Mouse (Mus musculus) forebrain, postnatal 0 days (tissue): Measurements from ENCODE around the gene Nme4. TPM values are rescaled to one million over a fixed set of nuclear protein-coding genes. Genes with fewer than 3 reads are reported as not detected.
"Not testable (repeated sequence)": the region's sequence is repeated elsewhere in the genome, so short reads cannot be mapped to it uniquely, and the experiment has no call there.

Source experiments
- ATAC-seq: fragments of 200-750 bp; cut with Nextera tagmentation; 2 replicates; pipeline ENCODE4 v1.8.0; 2017; ENCODE audit warnings: mild to moderate bottlenecking, moderate library complexity
- DNase-seq: peaks from one replicate; pipeline ENCODE4 v3.0.0-alpha.2; 2015
- H3K27ac ChIP-seq: fragments of 300-500 bp; sonication (generic); 2 replicates; pipeline ENCODE4 v1.5.1; 2014; ENCODE audit warnings: low read depth, mild to moderate bottlenecking, antibody characterized with exemption, low read length, moderate library complexity, mixed read lengths
- H3K27me3 ChIP-seq: fragments of 300-500 bp; sonication (generic); 2 replicates; pipeline ENCODE4 v1.6.1; 2014; ENCODE audit warnings: mild to moderate bottlenecking, low read length, mixed read lengths; ENCODE audit not compliant: insufficient read depth
- H3K36me3 ChIP-seq: fragments of 300-500 bp; sonication (generic); 2 replicates; pipeline ENCODE4 v1.6.1; 2014; ENCODE audit warnings: mild to moderate bottlenecking, moderate library complexity; ENCODE audit not compliant: insufficient read depth
- H3K4me1 ChIP-seq: fragments of 300-500 bp; sonication (generic); 2 replicates; pipeline ENCODE4 v1.6.1; 2014; ENCODE audit warnings: antibody characterized with exemption; ENCODE audit not compliant: insufficient read depth
- H3K4me2 ChIP-seq: fragments of 300-500 bp; sonication (generic); 2 replicates; pipeline ENCODE4 v1.6.1; 2014; ENCODE audit warnings: low read depth, mild to moderate bottlenecking, moderate library complexity
- H3K4me3 ChIP-seq: fragments of 300-500 bp; sonication (generic); 2 replicates; pipeline ENCODE4 v1.5.1; 2014; ENCODE audit warnings: low read depth, low read length, mixed read lengths
- H3K9ac ChIP-seq: fragments of 300-500 bp; sonication (generic); 2 replicates; pipeline ENCODE4 v1.6.1; 2014; ENCODE audit warnings: mild to moderate bottlenecking
- H3K9me3 ChIP-seq: fragments of 300-500 bp; sonication (generic); 2 replicates; pipeline ENCODE4 v1.6.1; 2016; ENCODE audit warnings: low read length
- CTCF ChIP-seq: sonication (generic); IDR thresholded peaks from 2 replicates; pipeline ENCODE4 v1.5.1; 2016; ENCODE audit warnings: antibody characterized with exemption, control low read depth, low read depth
- WGBS: fragments of 180-500 bp; shearing (Covaris S2); extraction: QIAGEN DNeasy Blood & Tissue Kit; methylation state at CpG from one replicate; pipeline ENCODE4 v1.1.7; 2014; 5-methylcytosine and 5-hydroxymethylcytosine counted together
- polyA plus RNA-seq: library from polyadenylated mRNA; unstranded; fragments of >200 nt; fragmentation: Nextera tagmentation; extraction: Ambion mirVana; gene quantifications from 2 replicates; pipeline ENCODE4 v1.2.1, GENCODE M21; 2015
- total RNA-seq: library from RNA; depleted of rRNA; stranded (reverse); fragments of >200 nt; gene quantifications from 2 replicates; pipeline ENCODE4 v1.2.3, GENCODE M21; 2014

Gene Nme4
- total and polyA plus RNA-seq, 2 experiments from 2014 or later = 9.5 to 11.4 TPM

DNA sequence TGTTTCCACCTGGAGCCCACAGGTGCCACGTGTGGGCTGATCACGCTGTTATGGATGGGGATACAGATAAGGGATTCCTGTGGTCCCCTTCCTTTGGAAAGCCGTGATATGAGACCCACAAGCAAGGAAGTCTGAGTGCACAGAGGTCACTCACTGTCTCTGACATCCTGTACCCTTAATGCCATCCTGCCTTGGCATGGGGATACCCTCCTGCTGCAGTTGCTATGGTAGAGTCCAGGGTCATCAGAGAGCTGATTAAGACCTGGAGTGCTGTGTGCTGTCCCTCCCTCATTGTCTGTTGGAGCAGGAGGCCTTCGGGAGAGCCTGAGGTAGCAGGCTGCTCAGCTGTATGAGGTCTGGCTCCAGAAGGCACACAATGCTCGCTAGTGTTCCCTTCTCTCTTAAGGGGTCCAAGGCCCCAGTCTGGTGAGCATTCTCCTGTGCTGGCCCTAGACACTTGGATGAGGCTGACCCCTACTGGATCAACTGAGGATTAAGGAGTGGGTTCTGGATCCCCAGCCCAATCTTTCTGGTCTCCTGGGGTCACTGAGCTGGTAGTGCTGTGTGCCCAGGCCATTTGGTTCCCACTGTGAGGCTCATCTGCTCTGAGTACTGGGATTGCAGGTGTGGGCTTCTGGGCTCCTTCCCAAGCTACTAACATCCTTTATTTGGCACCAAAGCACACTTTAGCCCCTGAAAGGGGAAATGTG, 27.2 kb upstream of the Nme4 start:
- no peak for ATAC-seq

DNA sequence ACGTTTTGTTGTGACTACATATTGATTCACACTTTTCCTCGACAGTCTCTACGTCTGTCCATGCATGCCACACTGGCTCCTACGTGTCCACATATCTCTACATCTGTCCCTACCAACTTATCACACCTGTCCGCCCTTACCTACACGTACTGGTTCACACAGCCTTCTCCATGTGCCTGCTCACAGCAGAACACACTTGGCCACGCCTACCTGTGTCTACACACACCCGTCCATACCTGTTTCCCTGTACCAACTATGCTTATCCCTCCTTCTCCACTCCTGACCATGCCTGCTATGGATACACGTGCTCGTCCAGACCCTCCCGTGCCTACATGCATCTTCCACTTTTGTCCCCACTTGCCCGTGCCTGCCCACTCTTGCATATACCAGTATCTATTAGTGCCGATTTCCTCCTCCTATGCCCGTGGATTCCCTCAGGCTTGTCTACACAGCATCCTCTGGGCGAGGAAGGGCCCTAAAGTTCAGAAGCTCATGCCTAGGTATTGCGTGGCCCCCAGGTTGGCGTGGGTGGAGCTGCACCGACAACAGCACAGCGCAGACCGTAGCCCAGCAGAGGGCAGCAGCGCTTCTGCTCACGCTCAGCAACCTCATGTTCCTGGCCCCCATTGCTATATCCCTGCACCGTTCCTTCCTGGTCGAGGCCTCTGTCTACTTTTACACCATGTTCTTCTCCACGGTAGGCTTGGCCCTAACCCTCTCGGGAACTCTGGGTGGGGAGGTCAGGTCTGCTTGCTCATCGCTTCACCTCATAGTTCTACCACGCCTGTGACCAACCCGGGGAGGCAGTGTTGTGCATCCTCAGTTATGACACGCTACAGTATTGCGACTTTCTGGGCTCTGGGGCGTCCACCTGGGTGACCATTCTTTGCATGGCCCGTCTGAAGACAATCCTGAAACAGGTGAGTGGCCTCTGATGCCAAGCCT, 24.6 kb upstream of the Nme4 start:
- DNase-seq (peak; percentile 57), ATAC-seq (0 out of 2 replicates have a peak, but pooled peaks have one; percentile 30)
- peaks cover 9% of the 10 kb centered on the region; the same call in 1 of the 2 replicates for H3K27me3 ChIP-seq
- no peak overlapping the region for H3K4me2 ChIP-seq
- 48% methylated on average over 33 of the region's 33 CpGs for WGBS
- no peak overlapping the region for H3K4me3 ChIP-seq
- H3K27ac ChIP-seq = no peak overlapping the region
- H3K36me3 ChIP-seq = no peaks in the 10 kb centered on the region
- no peak overlapping the region for H3K9ac ChIP-seq
- peak; percentile 72 for TF ChIP-seq CTCF
- peaks cover 5% of the 10 kb centered on the region; the same call in 1 of the 2 replicates for H3K4me1 ChIP-seq
- no peaks in the 10 kb centered on the region for H3K9me3 ChIP-seq

More for the DNA sequence above, 27.2 kb upstream of the Nme4 start:
- H3K9ac ChIP-seq = no peak overlapping the region
- H3K4me1 ChIP-seq = peaks cover 5% of the 10 kb centered on the region; the same call in 1 of the 2 replicates
- H3K36me3 ChIP-seq = peaks cover 18% of the 10 kb centered on the region
- DNase-seq = no peak
- TF ChIP-seq CTCF = no peak
- no peaks in the 10 kb centered on the region for H3K9me3 ChIP-seq
- H3K4me2 ChIP-seq = no peak overlapping the region
- H3K27me3 ChIP-seq = 0 out of 2 replicates have a peak, but pooled peaks cover 1% of the 10 kb centered on the region
- no peak overlapping the region for H3K4me3 ChIP-seq
- 59% methylated on average over 5 of the region's 5 CpGs for WGBS
- H3K27ac ChIP-seq = no peak overlapping the region

DNA sequence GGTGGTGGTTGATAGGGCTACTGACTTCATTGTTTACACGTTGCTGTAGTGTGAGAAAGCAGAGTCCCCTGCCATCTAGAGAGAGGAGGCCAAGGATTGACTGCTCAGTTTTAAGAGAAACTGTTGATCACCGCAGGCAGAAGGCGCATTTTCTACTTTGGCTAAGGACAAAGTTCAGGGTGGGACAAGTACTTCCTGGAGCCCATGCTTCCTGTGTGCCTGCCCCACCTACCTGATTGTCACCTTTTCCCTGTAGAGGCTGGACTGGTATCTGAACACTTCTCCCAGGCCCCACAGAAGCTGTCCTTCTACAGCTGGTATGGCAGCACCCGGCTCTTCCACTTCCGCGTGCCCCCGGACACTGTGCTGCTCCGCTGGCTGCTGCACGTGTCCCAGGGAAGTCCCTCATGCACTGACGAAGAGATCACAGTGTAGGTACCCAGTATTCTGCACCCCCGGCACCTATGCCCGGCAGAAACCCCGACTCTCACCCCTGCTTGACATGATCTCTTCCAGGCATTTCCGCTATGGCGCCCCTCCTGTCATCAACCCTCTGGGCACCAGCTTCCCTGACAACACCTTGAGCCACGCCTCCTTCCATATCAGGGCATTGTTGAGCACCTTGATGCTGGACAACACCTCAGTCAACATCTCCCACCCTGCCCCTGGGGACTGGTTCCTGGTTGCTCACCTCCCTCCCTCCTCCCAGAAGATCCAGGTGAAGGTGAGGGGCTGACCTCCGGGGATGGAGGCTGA, 21.3 kb upstream of the Nme4 start:
- H3K4me2 ChIP-seq = no peak overlapping the region
- H3K4me3 ChIP-seq = no peak overlapping the region
- no peaks in the 10 kb centered on the region for H3K9me3 ChIP-seq
- H3K27me3 ChIP-seq = peaks cover 14% of the 10 kb centered on the region
- peaks cover 6% of the 10 kb centered on the region; the same call in 1 of the 2 replicates for H3K4me1 ChIP-seq
- H3K27ac ChIP-seq = no peak overlapping the region
- WGBS = 87% methylated on average over 17 of the region's 17 CpGs
- DNase-seq = no peak
- H3K9ac ChIP-seq = no peak overlapping the region
- TF ChIP-seq CTCF = no peak
- no peaks in the 10 kb centered on the region for H3K36me3 ChIP-seq
- no peak for ATAC-seq

DNA sequence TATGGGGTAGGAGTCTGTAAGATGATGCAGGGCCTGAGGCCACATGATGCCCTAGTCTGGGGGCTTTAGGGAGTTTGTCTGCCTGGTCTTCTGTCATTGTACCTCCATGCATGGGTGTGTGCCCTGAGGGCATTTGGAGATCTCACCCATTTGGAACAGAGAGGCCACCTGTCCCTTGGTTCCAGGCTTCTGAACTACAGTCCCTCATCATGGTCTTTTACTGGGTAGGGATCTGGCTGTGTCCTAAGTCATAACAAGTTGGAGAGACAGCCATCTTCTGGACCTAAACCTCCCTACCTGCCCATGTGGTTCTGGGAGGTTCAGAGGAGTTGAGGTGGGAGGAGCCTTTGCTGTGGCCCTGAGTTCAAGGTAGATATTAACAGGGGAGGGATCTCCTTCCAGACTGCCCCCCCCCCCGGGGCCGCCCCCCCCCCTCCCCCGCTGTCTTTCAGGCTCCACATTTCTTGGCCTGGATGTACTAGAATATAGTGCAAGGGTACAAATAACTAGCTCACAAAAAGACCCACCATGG, 20.6 kb upstream of the Nme4 start:
- Histone ChIP-seq H3K4me1 (peaks cover 6% of the 10 kb centered on the region; the same call in 1 of the 2 replicates), H3K27me3 (peaks cover 14% of the 10 kb centered on the region), H3K4me3 (no peak overlapping the region), H3K27ac (no peak overlapping the region), H3K36me3 (no peaks in the 10 kb centered on the region), H3K9ac (no peak overlapping the region), H3K4me2 (no peak overlapping the region), H3K9me3 (no peaks in the 10 kb centered on the region)
- no peak for TF ChIP-seq CTCF
- WGBS = 70% methylated on average over 3 of the region's 3 CpGs
- DNase-seq (no peak), ATAC-seq (no peak)

DNA sequence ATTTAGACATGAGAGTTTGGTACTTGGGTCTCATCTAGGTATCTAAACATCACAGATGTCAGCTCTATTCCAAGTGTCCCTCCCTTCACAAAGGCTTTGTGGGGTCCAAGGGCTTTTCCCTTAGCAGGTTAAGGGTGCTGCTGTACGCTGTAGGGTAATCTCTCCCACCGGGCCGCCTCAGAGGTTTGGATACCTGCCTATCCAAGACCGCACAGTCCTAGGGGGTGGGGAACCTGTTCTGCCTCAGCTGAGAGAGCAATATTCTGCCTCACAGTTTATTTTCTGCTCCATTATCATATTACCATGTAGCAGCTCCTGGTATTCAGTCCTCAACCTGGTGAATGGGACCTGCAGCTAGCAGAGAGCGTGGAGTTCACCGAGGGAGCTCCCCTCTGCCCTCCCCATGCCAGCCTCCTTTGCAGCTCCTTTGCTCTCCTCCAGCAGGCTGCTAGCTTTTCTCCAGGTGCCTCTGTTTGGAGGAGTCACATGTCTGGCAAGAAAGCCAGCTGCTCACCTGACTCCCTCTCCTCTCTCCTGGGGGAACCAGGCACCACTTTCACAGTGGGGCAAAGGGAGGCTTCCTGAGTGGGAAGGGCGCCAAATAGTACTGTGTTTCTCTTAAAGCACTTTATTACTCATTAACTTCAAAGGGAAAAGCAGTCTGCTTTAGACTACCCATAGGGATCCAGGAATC, 19.9 kb upstream of the Nme4 start:
- no peaks in the 10 kb centered on the region for H3K36me3 ChIP-seq
- 80% methylated on average over 7 of the region's 7 CpGs for WGBS
- peaks cover 14% of the 10 kb centered on the region for H3K27me3 ChIP-seq
- TF ChIP-seq CTCF = no peak
- no peak for DNase-seq
- peaks cover 6% of the 10 kb centered on the region; the same call in 1 of the 2 replicates for H3K4me1 ChIP-seq
- no peaks in the 10 kb centered on the region for H3K9me3 ChIP-seq
- H3K4me2 ChIP-seq = no peak overlapping the region
- H3K27ac ChIP-seq = no peak overlapping the region
- ATAC-seq = no peak
- no peak overlapping the region for H3K4me3 ChIP-seq
- no peak overlapping the region for H3K9ac ChIP-seq

DNA sequence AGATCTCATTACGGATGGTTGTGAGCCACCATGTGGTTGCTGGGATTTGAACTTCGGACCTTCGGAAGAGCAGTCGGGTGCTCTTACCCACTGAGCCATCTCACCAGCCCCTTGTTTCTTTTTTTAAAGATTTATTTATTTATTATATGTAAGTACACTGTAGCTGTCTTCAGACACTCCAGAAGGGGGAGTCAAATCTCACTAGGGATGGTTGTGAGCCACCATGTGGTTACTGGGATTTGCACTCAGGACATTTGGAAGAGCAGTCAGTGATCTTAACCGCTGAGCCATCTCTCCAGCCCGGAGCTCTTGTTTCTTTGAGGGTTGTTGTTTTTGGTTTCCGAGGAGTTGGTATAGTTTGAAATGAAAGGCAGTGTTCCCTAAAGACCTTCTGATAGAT, 19.1 kb upstream of the Nme4 start:
- H3K4me3 ChIP-seq, H3K9ac ChIP-seq, H3K9me3 ChIP-seq, H3K4me1 ChIP-seq, ATAC-seq, H3K27ac ChIP-seq, H3K4me2 ChIP-seq, H3K36me3 ChIP-seq, DNase-seq: not testable (repeated sequence)
- peaks cover 14% of the 10 kb centered on the region for H3K27me3 ChIP-seq
- 63% methylated on average over 7 of the region's 7 CpGs for WGBS
